Mouse (Mus musculus) heart, adult 2 months (tissue): ENCODE measurements around the gene Mycl.

ENCODE experiments used
- CTCF ChIP-seq: fragments of 200-600 bp; IDR thresholded peaks from 2 replicates; pipeline ENCODE4 v1.8.1; 2022; ENCODE audit warnings: antibody characterized with exemption, mild to moderate bottlenecking, moderate library complexity
- POLR2A ChIP-seq: fragments of 200-500 bp; IDR thresholded peaks from 2 replicates; pipeline ENCODE4 v1.6.1; 2011; ENCODE audit warnings: mild to moderate bottlenecking, low read depth, low read length, control low read depth; ENCODE audit not compliant: insufficient read depth

DNA sequence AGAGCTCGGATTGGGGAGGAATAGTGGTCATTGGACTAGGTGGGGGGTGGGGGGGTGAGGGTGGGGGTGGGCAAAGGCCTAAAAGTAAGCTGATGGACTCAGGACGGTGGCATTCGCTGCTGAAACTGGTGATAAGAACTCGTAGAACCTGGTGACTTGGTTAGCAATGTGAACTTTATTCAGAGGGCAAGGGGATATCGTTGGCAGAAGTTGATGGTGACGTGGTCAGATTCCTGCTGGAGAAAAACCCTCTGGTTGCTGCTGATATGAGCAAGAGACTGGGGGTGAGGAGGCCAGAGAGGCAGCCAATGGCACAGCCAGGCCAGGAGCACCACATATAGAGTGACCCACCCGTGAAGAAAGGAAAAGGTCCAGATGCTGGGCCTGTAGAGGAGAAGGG, 14.2 kb upstream of the Mycl start:
- TF ChIP-seq POLR2A = no peak
- no peak for TF ChIP-seq CTCF
